Mouse (Mus musculus): Measurements from ENCODE around the gene Etnk2.

- TF ChIP-seq CTCF (IDR thresholded peaks at IDR 0.05; ENCODE audit: borderline replicate concordance, insufficient read depth, low read depth, low read length), result no peak
- no peak for TF ChIP-seq POLR2A (IDR thresholded peaks at IDR 0.05; ENCODE audit: borderline replicate concordance, insufficient read depth, low read length)
These were observed 33.3 kb downstream of the Etnk2 start for GRCm38 (mm10) chr1:133396693-133397092.

Measured in cerebellum, adult 2 months (tissue).